Mouse (Mus musculus) heart, adult 2 months (tissue): ENCODE data around the gene Ntf5.

Experiments used
- CTCF ChIP-seq: fragments of 200-600 bp; IDR thresholded peaks from 2 replicates; pipeline ENCODE4 v1.8.1; 2022; ENCODE audit warnings: antibody characterized with exemption, mild to moderate bottlenecking, moderate library complexity
- EP300 ChIP-seq: fragments of 200-500 bp; IDR thresholded peaks from 2 replicates; pipeline ENCODE4 v1.6.1; 2011; ENCODE audit warnings: low read depth, low read length, control low read depth; ENCODE audit not compliant: insufficient read depth
- POLR2A ChIP-seq: fragments of 200-500 bp; IDR thresholded peaks from 2 replicates; pipeline ENCODE4 v1.6.1; 2011; ENCODE audit warnings: mild to moderate bottlenecking, low read depth, low read length, control low read depth; ENCODE audit not compliant: insufficient read depth

DNA sequence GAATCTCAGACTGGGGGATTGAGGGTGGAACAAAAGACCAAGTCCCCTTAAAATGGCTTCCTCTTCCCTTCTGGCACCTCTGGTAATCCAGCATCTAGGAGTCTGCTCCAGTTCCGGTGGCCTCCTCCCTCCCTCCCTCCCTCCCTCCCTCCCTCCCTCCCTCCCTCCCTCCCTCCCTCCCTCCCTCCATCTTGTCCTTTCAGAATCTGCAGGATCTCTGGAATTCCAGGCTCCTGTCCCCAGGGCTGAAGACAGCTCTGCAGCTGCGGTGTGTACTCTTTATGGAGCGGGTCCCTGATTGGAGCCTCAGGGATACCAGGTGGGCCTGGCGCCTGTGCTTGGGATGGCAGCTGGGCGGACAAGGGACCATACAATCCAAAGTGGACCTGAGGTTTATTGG is 47.8 kb downstream of the Ntf5 start:
- TF ChIP-seq CTCF (no peak), POLR2A (no peak), EP300 (no peak)
